Mouse (Mus musculus) midbrain, embryonic 12.5 days (tissue): ENCODE measurements around the gene BC147527. TPM values are rescaled to one million over a fixed set of nuclear protein-coding genes. Genes with fewer than 3 reads are reported as not detected.
"Not testable (repeated sequence)": the region's sequence is repeated elsewhere in the genome, so short reads cannot be mapped to it uniquely, and the experiment has no call there.

Experiments used
- ATAC-seq: fragments of 200-750 bp; cut with Nextera tagmentation; 2 replicates; pipeline ENCODE4 v1.8.0; 2017; ENCODE audit warnings: low read depth, moderate TSS enrichment, moderate library complexity; ENCODE audit not compliant: low FRiP score
- H3K27ac ChIP-seq: fragments of 300-500 bp; sonication (generic); replicated peaks from 2 replicates; pipeline ENCODE4 v1.5.1; 2016; ENCODE audit warnings: mild to moderate bottlenecking
- H3K27me3 ChIP-seq: fragments of 300-500 bp; sonication (generic); 2 replicates; pipeline ENCODE4 v1.6.1; 2016; ENCODE audit warnings: mild to moderate bottlenecking
- H3K36me3 ChIP-seq: fragments of 300-500 bp; sonication (generic); 2 replicates; pipeline ENCODE4 v1.6.1; 2016
- H3K4me1 ChIP-seq: fragments of 300-500 bp; sonication (generic); 2 replicates; pipeline ENCODE4 v1.6.1; 2016
- H3K4me2 ChIP-seq: fragments of 300-500 bp; sonication (generic); replicated peaks from 2 replicates; pipeline ENCODE4 v1.6.1; 2016; ENCODE audit warnings: mild to moderate bottlenecking, moderate library complexity
- H3K4me3 ChIP-seq: fragments of 300-500 bp; sonication (generic); 2 replicates; pipeline ENCODE4 v1.5.1; 2016; ENCODE audit warnings: mild to moderate bottlenecking
- H3K9ac ChIP-seq: fragments of 300-500 bp; sonication (generic); replicated peaks from 2 replicates; pipeline ENCODE4 v1.6.1; 2016; ENCODE audit warnings: mild to moderate bottlenecking, moderate library complexity
- H3K9me3 ChIP-seq: fragments of 300-500 bp; sonication (generic); 2 replicates; pipeline ENCODE4 v1.6.1; 2016; ENCODE audit warnings: mild to moderate bottlenecking
- WGBS: fragments of 180-500 bp; shearing (Covaris S2); methylation state at CpG from one replicate; pipeline ENCODE4 v1.1.7; 2016; 5-methylcytosine and 5-hydroxymethylcytosine counted together
- polyA plus RNA-seq: library from polyadenylated mRNA; unstranded; fragments of >200 nt; fragmentation: Nextera tagmentation; extraction: Ambion mirVana; gene quantifications from 2 replicates; pipeline ENCODE4 v1.2.1, GENCODE M21; 2016

BC147527 gene
- 0.11 and 0.35 TPM in 2 replicates for polyA plus RNA-seq

GRCm38 (mm10) chr13:120299991-120300442 is at the start of gene BC147527:
TSS of gene BC147527 (plus strand) at chr13:120300392.
- Histone ChIP-seq H3K9me3 (no peaks in the 10 kb centered on the region), H3K4me2 (no peak within 1 kb of the TSS), H3K4me1 (no peaks in the 10 kb centered on the region), H3K9ac (no peak within 1 kb of the TSS), H3K36me3 (no peaks in the 10 kb centered on the region), H3K4me3 (no peak within 1 kb of the TSS), H3K27ac (no peak within 1 kb of the TSS), H3K27me3 (no peaks in the 10 kb centered on the region)
- WGBS, result 55% methylated on average over 2 of the region's 2 CpGs
- ATAC-seq, result no peak

GRCm38 (mm10) chr13:120251208-120251924 is 48.8 kb upstream of the BC147527 start:
- not testable (repeated sequence) for H3K4me2 ChIP-seq, H3K36me3 ChIP-seq, ATAC-seq, H3K4me1 ChIP-seq, H3K4me3 ChIP-seq, H3K27me3 ChIP-seq, H3K27ac ChIP-seq, H3K9ac ChIP-seq, H3K9me3 ChIP-seq
- 96% methylated on average over 2 of the region's 3 CpGs for WGBS

- not testable (repeated sequence) for H3K9me3 ChIP-seq, H3K36me3 ChIP-seq, H3K4me1 ChIP-seq, H3K4me3 ChIP-seq, H3K4me2 ChIP-seq, H3K9ac ChIP-seq, ATAC-seq, H3K27ac ChIP-seq, H3K27me3 ChIP-seq
- WGBS, result 88% methylated on average over 3 of the region's 3 CpGs
Observed at GRCm38 (mm10) chr13:120258817-120259658, 41.2 kb upstream of the BC147527 start.

- H3K9me3 ChIP-seq, H3K4me1 ChIP-seq, H3K36me3 ChIP-seq, H3K27ac ChIP-seq, H3K4me3 ChIP-seq, H3K4me2 ChIP-seq, ATAC-seq, H3K9ac ChIP-seq, H3K27me3 ChIP-seq: not testable (repeated sequence)
- WGBS, result 64% methylated on average over 3 of the region's 3 CpGs
Observed at GRCm38 (mm10) chr13:120259718-120260117, 40.5 kb upstream of the BC147527 start.

- 84% methylated on average over 2 of the region's 2 CpGs for WGBS
- not testable (repeated sequence) for H3K9ac ChIP-seq, H3K27me3 ChIP-seq, H3K36me3 ChIP-seq, H3K4me3 ChIP-seq, H3K9me3 ChIP-seq, H3K27ac ChIP-seq, H3K4me2 ChIP-seq, H3K4me1 ChIP-seq, ATAC-seq
Observed at GRCm38 (mm10) chr13:120262870-120263269, 37.3 kb upstream of the BC147527 start, which contains the start of gene AF067061. TSS of gene AF067061 (plus strand) at chr13:120263114.

- WGBS, result 22% methylated on average over 2 of the region's 2 CpGs
- H3K4me2 ChIP-seq, H3K4me1 ChIP-seq, H3K27me3 ChIP-seq, ATAC-seq, H3K36me3 ChIP-seq, H3K4me3 ChIP-seq, H3K9me3 ChIP-seq, H3K27ac ChIP-seq, H3K9ac ChIP-seq: not testable (repeated sequence)
Observed at GRCm38 (mm10) chr13:120277837-120278236, 22.4 kb upstream of the BC147527 start.

GRCm38 (mm10) chr13:120278784-120279183 is 21.4 kb upstream of the BC147527 start:
- Histone ChIP-seq H3K9ac (no peak overlapping the region), H3K36me3 (no peaks in the 10 kb centered on the region), H3K27ac (no peak overlapping the region), H3K4me1 (no peaks in the 10 kb centered on the region), H3K4me3 (no peak overlapping the region), H3K27me3 (no peaks in the 10 kb centered on the region), H3K9me3 (no peaks in the 10 kb centered on the region), H3K4me2 (no peak overlapping the region)
- no peak for ATAC-seq
- 95% methylated on average over 9 of the region's 9 CpGs for WGBS

- Histone ChIP-seq H3K4me1 (no peaks in the 10 kb centered on the region), H3K27me3 (no peaks in the 10 kb centered on the region), H3K4me2 (no peak overlapping the region), H3K36me3 (no peaks in the 10 kb centered on the region), H3K4me3 (no peak overlapping the region), H3K9ac (no peak overlapping the region), H3K27ac (no peak overlapping the region), H3K9me3 (no peaks in the 10 kb centered on the region)
- 73% methylated on average over 1 of the region's 1 CpGs for WGBS
- no peak for ATAC-seq
Observed at GRCm38 (mm10) chr13:120299324-120299894, 783 bp upstream of the BC147527 start.

GRCm38 (mm10) chr13:120300853-120301252 is 661 bp downstream of the BC147527 start:
- no peak for ATAC-seq
- H3K27ac ChIP-seq, result no peak overlapping the region
- H3K4me3 ChIP-seq, result no peak overlapping the region
- 82% methylated on average over 4 of the region's 4 CpGs for whole genome bisulfite sequencing
- H3K4me2 ChIP-seq, result no peak overlapping the region
- H3K27me3 ChIP-seq, result no peaks in the 10 kb centered on the region
- no peaks in the 10 kb centered on the region for H3K4me1 ChIP-seq
- no peak overlapping the region for H3K9ac ChIP-seq
- H3K9me3 ChIP-seq, result no peaks in the 10 kb centered on the region
- no peaks in the 10 kb centered on the region for H3K36me3 ChIP-seq

- Histone ChIP-seq H3K27ac (no peak overlapping the region), H3K9me3 (no peaks in the 10 kb centered on the region), H3K4me3 (no peak overlapping the region), H3K36me3 (no peaks in the 10 kb centered on the region), H3K9ac (no peak overlapping the region), H3K4me1 (no peaks in the 10 kb centered on the region), H3K27me3 (no peaks in the 10 kb centered on the region), H3K4me2 (no peak overlapping the region)
- ATAC-seq, result no peak
- WGBS, result 81% methylated on average over 4 of the region's 4 CpGs
Observed at GRCm38 (mm10) chr13:120310749-120311148, 10.6 kb downstream of the BC147527 start.

GRCm38 (mm10) chr13:120313584-120313983 is 13.4 kb downstream of the BC147527 start:
- Histone ChIP-seq H3K4me3 (no peak overlapping the region), H3K36me3 (no peaks in the 10 kb centered on the region), H3K4me1 (no peaks in the 10 kb centered on the region), H3K27ac (no peak overlapping the region), H3K9ac (no peak overlapping the region), H3K9me3 (no peaks in the 10 kb centered on the region), H3K27me3 (no peaks in the 10 kb centered on the region), H3K4me2 (no peak overlapping the region)
- 45% methylated on average over 14 of the region's 14 CpGs for WGBS
- no peak; the same call in 1 of the 2 replicates for ATAC-seq

GRCm38 (mm10) chr13:120316578-120316977 is 16.4 kb downstream of the BC147527 start, which contains the start of gene Tcstv3:
TSS of gene Tcstv3 (plus strand) at chr13:120316878.
- H3K36me3 ChIP-seq, H3K27ac ChIP-seq, H3K4me2 ChIP-seq, H3K9ac ChIP-seq, H3K27me3 ChIP-seq, H3K4me3 ChIP-seq, H3K4me1 ChIP-seq, H3K9me3 ChIP-seq, ATAC-seq: not testable (repeated sequence)
- 77% methylated on average over 3 of the region's 3 CpGs for WGBS
